Mouse (Mus musculus) olfactory bulb, adult 2 months (tissue): ENCODE measurements around the gene Irgm1. TPM values are rescaled to one million over a fixed set of nuclear protein-coding genes. Genes with fewer than 3 reads are reported as not detected.
"Not testable (repeated sequence)": the region's sequence is repeated elsewhere in the genome, so short reads cannot be mapped to it uniquely, and the experiment has no call there.

Experiments used
- H3K27ac ChIP-seq: fragments of 200-500 bp; 2 replicates; pipeline ENCODE4 v1.5.1; 2012; ENCODE audit warnings: low read depth, low read length; ENCODE audit not compliant: insufficient read depth
- H3K4me1 ChIP-seq: fragments of 200-500 bp; 2 replicates; pipeline ENCODE4 v1.6.1; 2012; ENCODE audit warnings: low read length; ENCODE audit not compliant: control insufficient read depth, insufficient read depth
- H3K4me3 ChIP-seq: fragments of 200-500 bp; 2 replicates; pipeline ENCODE4 v1.5.1; 2012; ENCODE audit warnings: mild to moderate bottlenecking, low read depth, low read length, moderate library complexity; ENCODE audit not compliant: insufficient read depth
- CTCF ChIP-seq: fragments of 200-500 bp; IDR thresholded peaks from 2 replicates; pipeline ENCODE4 v1.5.1; 2012; ENCODE audit warnings: low read depth, mild to moderate bottlenecking, low read length, moderate library complexity; ENCODE audit not compliant: insufficient read depth
- POLR2A ChIP-seq: fragments of 200-500 bp; IDR thresholded peaks from 2 replicates; pipeline ENCODE4 v1.6.1; 2012; ENCODE audit warnings: mild to moderate bottlenecking, low read depth, low read length, moderate library complexity; ENCODE audit not compliant: insufficient read depth
- WGBS: fragments of 180-500 bp; shearing (Covaris S2); methylation state at CpG from one replicate; pipeline ENCODE4 v1.1.7; 2018; 5-methylcytosine and 5-hydroxymethylcytosine counted together
- polyA plus RNA-seq: library from polyadenylated mRNA; stranded (reverse); fragments of >200 nt; gene quantifications from 2 replicates; pipeline ENCODE4 v1.2.4, GENCODE M21; 2012; ENCODE audit warnings: low replicate concordance; ENCODE audit not compliant: missing spikeins, insufficient read depth, insufficient read length

Irgm1 gene
- polyA plus RNA-seq, 1 experiment = not detected

GRCm38 (mm10) chr11:48824311-48824830 is 47.1 kb downstream of the Irgm1 start:
- no peak overlapping the region for H3K27ac ChIP-seq
- no peak for TF ChIP-seq POLR2A
- no peak for TF ChIP-seq CTCF
- peaks cover 14% of the 10 kb centered on the region for H3K4me1 ChIP-seq
- no peak overlapping the region for H3K4me3 ChIP-seq
- 14% methylated on average over 22 of the region's 22 CpGs for WGBS

- peak overlapping the region; percentile 4 for H3K4me3 ChIP-seq
- 2% methylated on average over 15 of the region's 15 CpGs for WGBS
- no peak for TF ChIP-seq CTCF
- no peak for TF ChIP-seq POLR2A
- H3K27ac ChIP-seq = no peak overlapping the region
- H3K4me1 ChIP-seq = peaks cover 14% of the 10 kb centered on the region
Observed at GRCm38 (mm10) chr11:48823536-48823972, 47.9 kb downstream of the Irgm1 start.

- Histone ChIP-seq H3K4me1 (peaks cover 14% of the 10 kb centered on the region), H3K4me3 (no peak overlapping the region), H3K27ac (no peak overlapping the region)
- WGBS = 40% methylated on average over 14 of the region's 14 CpGs
- TF ChIP-seq POLR2A (no peak), CTCF (no peak)
Observed at GRCm38 (mm10) chr11:48822768-48823512, 48.5 kb downstream of the Irgm1 start.

- H3K4me1 ChIP-seq = peaks cover 13% of the 10 kb centered on the region
- not testable (repeated sequence) for H3K4me3 ChIP-seq, H3K27ac ChIP-seq
- WGBS = 89% methylated on average over 14 of the region's 14 CpGs
Observed at GRCm38 (mm10) chr11:48821299-48821698, 50.2 kb downstream of the Irgm1 start.

GRCm38 (mm10) chr11:48820308-48820674 is 51.2 kb downstream of the Irgm1 start:
- Histone ChIP-seq H3K4me3 (no peak overlapping the region), H3K27ac (no peak overlapping the region), H3K4me1 (peaks cover 21% of the 10 kb centered on the region)
- no peak for TF ChIP-seq POLR2A
- no peak for TF ChIP-seq CTCF

GRCm38 (mm10) chr11:48819614-48820307 is 51.7 kb downstream of the Irgm1 start:
- H3K4me3 ChIP-seq = no peak overlapping the region
- peaks cover 21% of the 10 kb centered on the region for H3K4me1 ChIP-seq
- WGBS = 86% methylated on average over 7 of the region's 7 CpGs
- TF ChIP-seq CTCF (no peak), POLR2A (no peak)
- H3K27ac ChIP-seq = no peak overlapping the region

- TF ChIP-seq CTCF = no peak
- TF ChIP-seq POLR2A = no peak
- Histone ChIP-seq H3K4me3 (no peak overlapping the region), H3K4me1 (peaks cover 10% of the 10 kb centered on the region), H3K27ac (no peak overlapping the region)
- under 1% methylated on average over 16 of the region's 16 CpGs for WGBS
Observed at GRCm38 (mm10) chr11:48818346-48818745, 53.1 kb downstream of the Irgm1 start.

GRCm38 (mm10) chr11:48817794-48818193 is 53.7 kb downstream of the Irgm1 start:
- peaks cover 10% of the 10 kb centered on the region for H3K4me1 ChIP-seq
- no peak for TF ChIP-seq CTCF
- no peak for TF ChIP-seq POLR2A
- WGBS = 3% methylated on average over 9 of the region's 9 CpGs
- H3K27ac ChIP-seq = no peak overlapping the region; the same call in 1 of the 2 replicates
- peak overlapping the region; percentile 96 for H3K4me3 ChIP-seq
